Mouse (Mus musculus) cerebellum, postnatal 25 days (tissue): ENCODE results near the gene Pkd2l1.

ENCODE experiments used
- DNase-seq, 2 experiments: peaks; one replicate each; pipeline ENCODE4 v3.0.0; 2021; ENCODE audit warnings: mixed read lengths in 2 of 2

The Pkd2l1 gene

GRCm38 (mm10) chr19:44103001-44103400 is 89.2 kb downstream of the Pkd2l1 start:
- no peak for DNase-seq

GRCm38 (mm10) chr19:44100840-44101239 is 91.4 kb downstream of the Pkd2l1 start:
- DNase-seq: no peak
